Mouse (Mus musculus) hindbrain, embryonic 10.5 days (tissue): ENCODE data around the gene Phc2. TPM values are rescaled to one million over a fixed set of nuclear protein-coding genes. Genes with fewer than 3 reads are reported as not detected.
A peak's percentile ranks its signal among the peaks of the same experiment; 100 is the strongest.

Experiments
- DNase-seq: peaks from one replicate; pipeline ENCODE4 v3.0.0-alpha.2; 2017; ENCODE audit warnings: low spot score
- H3K27ac ChIP-seq: fragments of 300-500 bp; sonication (generic); 2 replicates; pipeline ENCODE4 v1.5.1; 2016; ENCODE audit warnings: mild to moderate bottlenecking, moderate library complexity
- H3K27me3 ChIP-seq: fragments of 300-500 bp; sonication (generic); 2 replicates; pipeline ENCODE4 v1.6.1; 2016; ENCODE audit warnings: mild to moderate bottlenecking; ENCODE audit not compliant: poor library complexity, insufficient read depth, severe bottlenecking
- H3K36me3 ChIP-seq: fragments of 300-500 bp; sonication (generic); 2 replicates; pipeline ENCODE4 v1.6.1; 2016; ENCODE audit warnings: mild to moderate bottlenecking, moderate library complexity
- H3K4me1 ChIP-seq: fragments of 300-500 bp; sonication (generic); replicated peaks from 2 replicates; pipeline ENCODE4 v1.6.1; 2016; ENCODE audit warnings: mild to moderate bottlenecking
- H3K4me3 ChIP-seq: fragments of 300-500 bp; sonication (generic); 2 replicates; pipeline ENCODE4 v1.5.1; 2016; ENCODE audit warnings: mild to moderate bottlenecking, moderate library complexity
- H3K9me3 ChIP-seq: fragments of 300-500 bp; sonication (generic); 2 replicates; pipeline ENCODE4 v1.6.1; 2016; ENCODE audit warnings: mild to moderate bottlenecking, moderate library complexity
- WGBS: fragments of 180-500 bp; shearing (Covaris S2); methylation state at CpG from one replicate; pipeline ENCODE4 v1.1.7; 2016; 5-methylcytosine and 5-hydroxymethylcytosine counted together
- polyA plus RNA-seq: library from polyadenylated mRNA; unstranded; fragments of >200 nt; fragmentation: Nextera tagmentation; extraction: Ambion mirVana; gene quantifications from 2 replicates; pipeline ENCODE4 v1.2.1, GENCODE M21; 2016

Phc2 gene
- polyA plus RNA-seq, 1 experiment from 2014 or later, result 62.2 TPM

DNA sequence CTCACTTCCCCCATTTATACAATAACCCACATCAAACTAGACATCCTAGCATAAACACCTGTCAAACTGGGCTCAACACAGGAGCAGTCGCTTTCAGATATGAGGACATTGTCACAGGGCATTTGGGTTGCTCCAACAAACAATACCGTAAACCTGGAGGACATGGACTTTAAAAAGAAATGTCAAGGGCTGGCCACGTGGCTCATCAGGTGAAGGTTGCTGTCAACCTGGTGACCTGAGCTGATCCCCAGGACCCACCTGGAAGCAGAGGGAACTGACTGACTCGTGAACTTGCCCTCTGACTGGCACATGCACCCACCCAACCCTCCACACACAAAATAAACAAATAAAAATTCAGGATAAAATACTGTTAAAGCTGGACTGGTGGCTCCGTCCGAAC, 33.9 kb upstream of the Phc2 start:
- DNase-seq, result no peak
- 81% methylated on average over 6 of the region's 6 CpGs for WGBS
- no peaks in the 10 kb centered on the region for H3K9me3 ChIP-seq

GRCm38 (mm10) chr4:128621109-128621508, 33.4 kb upstream of the Phc2 start:
- peaks cover 19% of the 10 kb centered on the region; the same call in 1 of the 2 replicates for H3K27me3 ChIP-seq
- no peak overlapping the region for H3K4me3 ChIP-seq
- H3K4me1 ChIP-seq, result peaks cover 15% of the 10 kb centered on the region
- DNase-seq, result no peak
- H3K27ac ChIP-seq, result no peak overlapping the region
- H3K9me3 ChIP-seq, result no peaks in the 10 kb centered on the region
- WGBS, result 93% methylated on average over 8 of the region's 8 CpGs
- H3K36me3 ChIP-seq, result no peaks in the 10 kb centered on the region

More for the DNA sequence above, 33.9 kb upstream of the Phc2 start:
- Histone ChIP-seq H3K4me3 (no peak overlapping the region), H3K27ac (no peak overlapping the region), H3K4me1 (peaks cover 15% of the 10 kb centered on the region), H3K27me3 (peaks cover 22% of the 10 kb centered on the region; the same call in 1 of the 2 replicates), H3K36me3 (no peaks in the 10 kb centered on the region)

- 86% methylated on average over 7 of the region's 7 CpGs for WGBS
- Histone ChIP-seq H3K9me3 (no peaks in the 10 kb centered on the region), H3K4me3 (no peak overlapping the region), H3K36me3 (no peaks in the 10 kb centered on the region), H3K27ac (no peak overlapping the region), H3K4me1 (peaks cover 42% of the 10 kb centered on the region), H3K27me3 (no peaks in the 10 kb centered on the region; the same call in 1 of the 2 replicates)
- DNase-seq, result no peak
Observed at GRCm38 (mm10) chr4:128635451-128635850, 19.1 kb upstream of the Phc2 start.

DNA sequence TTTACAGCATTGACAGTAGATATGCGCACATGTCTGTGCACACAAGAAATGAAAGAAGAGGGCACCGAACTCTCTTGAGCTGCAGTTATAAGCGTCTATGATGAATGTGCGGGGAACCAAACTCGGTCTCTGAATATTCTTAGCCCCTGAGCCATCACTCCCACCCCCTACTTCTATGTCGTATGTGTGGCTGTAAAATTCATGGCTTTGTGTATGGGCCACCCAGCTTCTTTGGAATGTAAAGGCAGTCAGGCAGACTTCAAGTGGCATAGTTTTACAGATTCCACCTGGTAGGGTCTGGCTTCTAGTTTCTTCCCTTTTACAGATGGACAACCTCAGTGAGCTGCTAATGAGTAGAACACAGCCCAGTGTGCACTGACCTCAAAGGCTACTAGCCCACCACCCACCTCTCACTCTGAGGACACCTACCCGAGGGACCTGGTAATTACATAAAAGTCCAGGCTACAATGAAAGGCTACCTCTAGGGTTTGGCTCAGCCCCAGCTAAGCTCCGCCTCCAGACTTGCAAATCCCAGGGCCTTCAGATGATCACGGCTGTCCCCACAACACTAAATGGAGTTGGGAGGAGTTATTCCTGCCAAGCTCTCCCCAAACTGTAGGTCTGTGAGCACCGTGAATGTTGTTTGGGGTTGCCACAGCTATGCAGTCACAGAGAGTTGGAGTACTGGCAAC, 18.5 kb upstream of the Phc2 start:
- H3K27ac ChIP-seq, result no peak overlapping the region
- WGBS, result 66% methylated on average over 10 of the region's 10 CpGs
- no peak for DNase-seq
- H3K4me3 ChIP-seq, result no peak overlapping the region
- H3K4me1 ChIP-seq, result peaks cover 42% of the 10 kb centered on the region
- no peaks in the 10 kb centered on the region for H3K9me3 ChIP-seq
- H3K27me3 ChIP-seq, result no peaks in the 10 kb centered on the region; the same call in 1 of the 2 replicates
- no peaks in the 10 kb centered on the region for H3K36me3 ChIP-seq

DNA sequence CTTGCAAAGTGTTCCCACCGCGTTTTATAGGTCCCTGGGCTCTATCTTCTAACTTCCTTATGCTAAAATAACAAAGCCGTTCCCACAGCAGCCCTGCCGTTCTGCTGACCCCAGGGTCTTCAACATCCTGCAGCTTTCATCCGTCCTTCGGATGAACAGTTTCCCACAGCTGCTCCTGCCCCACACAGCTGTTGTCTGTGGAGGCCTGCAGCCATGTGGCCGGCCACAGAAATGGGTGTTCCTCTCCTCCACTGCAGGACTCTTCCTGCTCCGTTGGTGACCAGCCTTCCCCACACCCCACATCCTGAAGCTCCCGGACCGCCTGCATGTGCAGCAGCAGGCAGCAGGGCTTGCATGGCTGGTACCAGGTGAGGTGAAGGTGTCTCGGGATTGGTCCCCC, 17.3 kb upstream of the Phc2 start:
- WGBS, result 54% methylated on average over 11 of the region's 11 CpGs
- DNase-seq, result no peak
- Histone ChIP-seq H3K27me3 (no peaks in the 10 kb centered on the region; the same call in 1 of the 2 replicates), H3K36me3 (no peaks in the 10 kb centered on the region), H3K4me1 (peaks cover 49% of the 10 kb centered on the region), H3K9me3 (no peaks in the 10 kb centered on the region), H3K4me3 (no peak overlapping the region), H3K27ac (peak overlapping the region; percentile 71)

DNA sequence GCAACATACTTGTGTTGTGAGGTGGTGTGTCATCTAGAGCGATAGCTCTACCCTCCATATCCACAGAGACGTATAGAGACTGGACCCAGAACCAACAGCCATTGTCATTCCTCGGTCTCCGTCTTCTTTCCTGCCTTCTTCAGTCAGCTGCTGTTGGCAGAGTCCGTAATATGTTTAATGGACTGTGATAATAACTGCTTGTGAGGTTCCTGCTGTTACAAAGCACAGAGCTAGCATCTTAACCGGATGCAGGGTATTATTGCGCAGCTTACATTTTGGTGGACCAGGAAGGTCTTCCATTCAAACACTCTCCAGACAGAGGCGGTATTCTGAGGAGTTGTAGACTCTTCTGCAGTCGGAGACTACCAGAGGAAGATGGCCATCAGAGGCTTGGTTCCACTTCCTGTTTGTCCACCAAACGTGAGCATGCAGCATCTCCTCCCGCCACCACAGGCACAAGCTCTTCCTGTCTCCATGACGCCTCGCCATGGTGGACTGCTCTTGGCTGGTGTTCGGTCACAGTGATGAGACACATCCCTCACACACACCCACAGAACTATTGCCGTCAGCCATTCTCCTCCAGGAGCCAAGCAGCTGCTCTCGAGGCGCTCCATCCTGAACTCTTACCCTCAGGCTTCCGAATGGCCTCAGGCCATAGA, 16.1 kb upstream of the Phc2 start:
- Histone ChIP-seq H3K4me3 (no peak overlapping the region), H3K4me1 (peaks cover 53% of the 10 kb centered on the region), H3K27me3 (no peaks in the 10 kb centered on the region; the same call in 1 of the 2 replicates), H3K9me3 (no peaks in the 10 kb centered on the region), H3K27ac (peak overlapping the region; percentile 18; the same call in 1 of the 2 replicates), H3K36me3 (no peaks in the 10 kb centered on the region)
- 88% methylated on average over 18 of the region's 18 CpGs for WGBS
- no peak for DNase-seq

- Histone ChIP-seq H3K4me3 (no peak overlapping the region), H3K27me3 (no peaks in the 10 kb centered on the region; the same call in 1 of the 2 replicates), H3K36me3 (no peaks in the 10 kb centered on the region), H3K27ac (peak overlapping the region; percentile 23; the same call in 1 of the 2 replicates), H3K9me3 (no peaks in the 10 kb centered on the region), H3K4me1 (peaks cover 38% of the 10 kb centered on the region)
- WGBS, result 63% methylated on average over 23 of the region's 23 CpGs
- DNase-seq, result no peak
Observed at GRCm38 (mm10) chr4:128641766-128642717, 12.5 kb upstream of the Phc2 start.

DNA sequence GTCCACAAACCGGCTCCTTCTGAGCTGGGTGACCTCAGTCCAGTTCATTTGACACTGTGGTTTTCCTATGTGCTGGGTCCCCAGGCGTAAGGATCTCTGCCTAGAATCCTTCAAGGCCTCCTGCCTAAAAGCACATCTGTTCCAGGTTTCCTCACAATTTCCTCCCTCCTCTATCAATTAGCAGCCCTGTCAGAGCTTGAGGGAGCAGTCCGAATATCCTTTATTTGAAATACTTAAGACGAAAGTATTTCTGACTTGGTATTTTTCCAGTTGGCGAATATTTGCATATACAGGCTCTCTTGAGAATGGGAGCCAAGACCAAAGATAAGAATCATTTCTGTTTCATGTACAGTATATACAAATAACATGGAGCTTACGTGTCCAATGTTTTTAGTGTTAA, 8.6 kb upstream of the Phc2 start:
- no peaks in the 10 kb centered on the region for H3K27me3 ChIP-seq
- no peak overlapping the region for H3K27ac ChIP-seq
- no peak for DNase-seq
- H3K4me3 ChIP-seq, result no peak overlapping the region
- 75% methylated on average over 6 of the region's 6 CpGs for WGBS
- H3K36me3 ChIP-seq, result no peaks in the 10 kb centered on the region
- no peaks in the 10 kb centered on the region for H3K9me3 ChIP-seq
- H3K4me1 ChIP-seq, result peaks cover 34% of the 10 kb centered on the region

DNA sequence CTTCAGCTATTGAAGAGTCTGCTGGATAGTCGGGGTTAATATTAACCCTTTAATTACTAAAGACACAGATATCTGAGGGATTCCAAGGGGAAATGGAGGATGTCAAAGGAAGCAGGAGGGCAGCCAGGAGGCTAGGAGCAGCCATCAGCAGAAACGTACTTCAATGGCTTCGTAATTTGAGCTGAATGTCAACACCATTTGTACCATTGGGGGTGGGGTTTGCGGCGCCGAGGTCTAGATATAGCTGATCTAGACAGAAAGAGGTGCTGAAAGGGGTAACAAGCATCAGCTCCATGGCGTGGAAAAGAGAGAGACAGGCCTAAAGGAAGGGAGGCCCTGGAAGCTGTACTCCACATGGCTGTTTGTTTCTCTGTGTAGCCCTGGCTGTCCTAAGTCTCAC, 7.7 kb upstream of the Phc2 start:
- H3K27ac ChIP-seq, result no peak overlapping the region
- no peak overlapping the region for H3K4me3 ChIP-seq
- no peaks in the 10 kb centered on the region for H3K9me3 ChIP-seq
- peaks cover 34% of the 10 kb centered on the region for H3K4me1 ChIP-seq
- no peak for DNase-seq
- H3K36me3 ChIP-seq, result no peaks in the 10 kb centered on the region
- no peaks in the 10 kb centered on the region for H3K27me3 ChIP-seq
- WGBS, result 52% methylated on average over 7 of the region's 7 CpGs

DNA sequence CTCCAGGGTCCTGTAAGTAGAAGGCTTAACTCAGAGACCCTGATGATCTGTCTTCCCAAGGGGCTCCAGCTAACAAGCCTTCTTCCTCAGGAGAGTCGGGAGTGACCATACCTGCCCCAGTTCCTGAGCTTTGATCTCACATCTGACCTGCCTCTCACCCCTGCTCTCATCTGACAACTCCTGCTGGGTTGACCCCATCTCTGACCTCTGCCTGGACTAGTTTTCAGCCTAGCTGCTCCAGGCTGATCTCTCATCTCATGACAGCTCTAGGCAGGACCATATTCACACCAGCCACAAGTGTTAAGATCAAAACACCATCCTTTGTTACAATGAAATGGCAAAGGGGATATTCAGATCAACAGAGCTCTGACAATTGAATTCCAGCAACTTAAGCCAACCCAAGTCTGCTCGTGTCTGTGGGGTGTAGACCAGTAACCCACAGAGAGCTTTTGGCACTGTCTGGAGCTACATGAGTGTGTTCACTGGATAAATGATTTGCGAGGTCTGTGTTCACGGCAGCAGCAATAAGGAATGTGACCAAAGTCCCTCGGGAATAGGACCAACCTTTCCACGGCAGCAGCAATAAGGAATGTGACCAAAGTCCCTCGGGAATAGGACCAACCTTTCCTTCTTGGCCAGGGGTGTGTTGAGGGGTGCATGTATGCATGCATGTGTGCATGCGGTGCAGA, 5.8 kb upstream of the Phc2 start:
- Histone ChIP-seq H3K27me3 (no peaks in the 10 kb centered on the region), H3K4me1 (peaks cover 36% of the 10 kb centered on the region), H3K36me3 (no peaks in the 10 kb centered on the region), H3K27ac (no peak overlapping the region), H3K9me3 (no peaks in the 10 kb centered on the region), H3K4me3 (no peak overlapping the region)
- WGBS, result 59% methylated on average over 8 of the region's 8 CpGs
- peak; percentile 46 for DNase-seq

- peaks cover 56% of the 10 kb centered on the region for H3K4me1 ChIP-seq
- H3K27ac ChIP-seq, result no peak overlapping the region; the same call in 1 of the 2 replicates
- H3K4me3 ChIP-seq, result no peak overlapping the region
- no peaks in the 10 kb centered on the region for H3K9me3 ChIP-seq
- H3K27me3 ChIP-seq, result peaks cover 20% of the 10 kb centered on the region
- H3K36me3 ChIP-seq, result no peaks in the 10 kb centered on the region
- WGBS, result 69% methylated on average over 3 of the region's 3 CpGs
- DNase-seq, result no peak
Observed at GRCm38 (mm10) chr4:128651530-128651929, 3.0 kb upstream of the Phc2 start.

DNA sequence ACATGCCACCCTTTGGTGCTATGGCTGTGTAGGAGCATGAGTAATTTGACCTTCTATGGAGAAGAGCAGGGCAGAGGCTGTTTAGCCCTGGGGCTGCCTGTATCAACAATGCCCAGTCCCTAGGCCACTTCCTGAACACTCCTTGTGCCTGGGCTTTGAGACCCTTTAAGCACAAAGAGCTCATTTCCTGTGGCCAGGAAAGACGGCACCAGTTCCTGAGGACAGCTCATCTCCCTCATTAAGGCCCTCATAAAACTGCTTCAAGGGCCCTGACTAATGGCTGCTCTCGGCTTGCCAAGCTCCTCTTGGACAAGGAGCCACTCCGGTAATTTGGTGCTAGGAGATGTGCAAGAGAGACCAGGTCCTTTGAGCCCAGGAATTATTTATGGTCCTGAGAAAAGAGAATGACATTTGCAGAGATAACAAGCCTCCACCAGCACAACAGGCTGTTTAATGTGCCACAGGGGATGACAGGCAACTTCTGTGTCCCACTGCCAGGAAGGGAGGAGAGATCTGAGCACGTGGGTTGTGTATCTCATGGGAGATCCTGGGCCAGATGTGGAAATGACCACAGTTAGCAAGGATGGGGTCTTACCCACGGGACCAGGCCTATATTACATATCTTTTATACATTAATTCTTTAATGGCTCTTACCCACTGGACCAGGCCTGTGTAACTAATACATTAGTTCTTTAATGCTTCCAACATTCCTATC, 1.8 kb upstream of the Phc2 start:
- Histone ChIP-seq H3K27ac (peak overlapping the region; percentile 50), H3K9me3 (no peaks in the 10 kb centered on the region), H3K4me1 (peaks cover 52% of the 10 kb centered on the region), H3K27me3 (peaks cover 32% of the 10 kb centered on the region), H3K4me3 (no peak overlapping the region), H3K36me3 (no peaks in the 10 kb centered on the region)
- WGBS, result 62% methylated on average over 5 of the region's 5 CpGs
- DNase-seq, result no peak
